Mouse (Mus musculus) spleen, embryonic (tissue): ENCODE data around the gene Akap14.

Experiments
- CTCF ChIA-PET: fragments of 350-600 bp; sonication (Branson Sonifier 250); formaldehyde crosslinking; loops from one replicate; lab custom pipeline; 2022; lab: Charles Lee

Akap14 gene

DNA sequence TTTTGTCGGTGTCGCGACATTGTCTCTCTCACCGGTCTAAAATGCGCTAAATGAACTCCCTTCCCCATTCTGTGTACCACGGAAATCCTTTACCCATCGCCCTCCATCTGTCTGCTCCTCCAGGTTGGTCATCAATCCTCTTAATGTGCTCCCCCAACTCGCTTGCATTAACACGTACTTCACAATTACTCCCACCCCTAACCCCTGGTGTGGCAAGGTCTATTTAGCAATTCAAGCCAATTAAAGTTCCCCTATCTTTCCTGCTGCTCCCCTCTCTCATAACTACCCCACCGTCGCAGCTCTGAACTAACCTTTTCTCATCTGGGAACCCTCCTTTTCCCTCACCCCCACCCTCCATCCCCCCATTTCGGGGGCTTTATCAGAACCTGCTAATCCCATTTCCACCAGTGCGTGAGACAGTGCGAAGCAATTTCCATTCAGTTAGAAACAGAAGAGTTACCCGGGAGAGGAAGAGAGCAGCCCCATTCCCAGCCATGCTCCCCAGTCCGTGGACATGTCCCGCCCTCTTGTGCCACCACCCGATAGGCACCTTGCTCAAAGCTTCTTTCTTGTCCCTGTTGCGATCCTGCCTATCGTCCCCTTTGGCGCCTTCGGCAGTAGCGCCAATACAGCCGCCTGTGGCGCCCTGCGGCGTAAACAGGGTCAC is 59.0 kb downstream of the Akap14 start:
- CTCF ChIA-PET, result interaction anchor here (1.0 kb wide), 1 partner anchor 14 kb away, joined by 5 read pairs; no protein-coding TSS in a partner anchor

- CTCF ChIA-PET, result no interaction called here
These were observed 64.8 kb downstream of the Akap14 start for GRCm38 (mm10) chrX:37103826-37104225.
